Mouse (Mus musculus): Measurements from ENCODE around the gene Lactb. TPM values are rescaled to one million over a fixed set of nuclear protein-coding genes. Genes with fewer than 3 reads are reported as not detected.

Lactb gene
- polyA plus RNA-seq, 2 experiments, result 10.1 to 10.9 TPM

DNA sequence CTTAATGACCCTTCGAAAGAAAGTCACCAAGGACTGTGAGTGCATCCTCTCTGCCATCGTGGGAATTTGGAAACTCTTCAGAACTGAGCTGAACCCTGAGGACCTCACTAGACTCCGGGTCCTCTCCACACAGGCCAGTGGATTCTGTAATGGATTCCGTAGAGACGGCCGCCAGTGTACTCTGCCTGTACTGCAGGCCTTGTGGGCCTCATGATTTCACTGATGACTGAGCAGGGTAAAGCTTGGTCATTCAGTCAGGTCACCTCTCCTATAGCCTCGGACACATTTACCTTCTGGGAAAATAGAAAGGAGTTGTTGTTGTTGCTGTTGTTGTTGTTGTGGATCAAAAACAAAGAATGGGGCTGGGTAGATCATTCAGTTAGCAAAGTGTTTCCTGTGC lies 6.8 kb upstream of the Lactb start:
- no peaks in the 10 kb centered on the region for H3K36me3 ChIP-seq (ENCODE audit: control insufficient read depth, insufficient read depth, low read length)
- no peak overlapping the region for H3K27ac ChIP-seq (replicated peaks; ENCODE audit: low read depth, low read length)
- ATAC-seq (ENCODE audit: low FRiP score, low read depth), result no peak
- no peaks in the 10 kb centered on the region for H3K27me3 ChIP-seq (ENCODE audit: control insufficient read depth, insufficient read depth, low read length)
- H3K4me2 ChIP-seq (replicated peaks; ENCODE audit: low read depth, low read length, severe bottlenecking), result no peak overlapping the region
- H3K9me3 ChIP-seq (ENCODE audit: control insufficient read depth, low read length), result no peaks in the 10 kb centered on the region
- no peak for TF ChIP-seq POLR2A (IDR thresholded peaks at IDR 0.05; ENCODE audit: borderline replicate concordance, extremely low read depth, insufficient read depth, insufficient read length)
- no peak overlapping the region for H3K4me3 ChIP-seq (replicated peaks; ENCODE audit: low read length)
- DNase-seq (ENCODE audit: low spot score), result no peak
- peaks cover 3% of the 10 kb centered on the region; the same call in 1 of the 2 replicates for H3K4me1 ChIP-seq (ENCODE audit: control insufficient read depth, insufficient read depth, low read length)
- 85% methylated on average over 7 of the region's 7 CpGs for WGBS
- no peak overlapping the region for H3K9ac ChIP-seq (ENCODE audit: low read depth, low read length, severe bottlenecking)

DNA sequence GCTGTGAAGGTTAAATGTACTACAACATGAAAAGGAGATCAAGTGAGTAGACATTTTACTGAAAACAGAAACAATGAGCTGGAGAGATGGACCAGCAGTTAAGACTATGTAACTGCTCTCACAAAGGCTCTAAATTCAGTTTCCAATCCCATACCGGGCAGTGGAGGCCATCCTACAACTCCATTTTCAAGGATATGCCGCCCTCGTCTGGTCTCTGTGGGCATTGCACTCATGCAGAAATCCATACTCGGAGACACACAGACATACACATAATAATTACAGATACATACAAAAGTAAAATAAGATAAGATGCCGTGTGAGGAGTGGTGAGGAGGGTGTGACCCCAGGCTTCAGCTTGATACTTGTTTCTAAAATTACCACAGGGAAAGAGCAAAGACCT lies 5.2 kb upstream of the Lactb start:
- H3K9me3 ChIP-seq (ENCODE audit: control insufficient read depth, low read length), result no peaks in the 10 kb centered on the region
- H3K4me2 ChIP-seq (replicated peaks; ENCODE audit: low read depth, low read length, severe bottlenecking), result no peak overlapping the region
- 14% methylated on average over 5 of the region's 5 CpGs for WGBS
- H3K27me3 ChIP-seq (ENCODE audit: control insufficient read depth, insufficient read depth, low read length), result no peaks in the 10 kb centered on the region
- H3K4me1 ChIP-seq (ENCODE audit: control insufficient read depth, insufficient read depth, low read length), result no peaks in the 10 kb centered on the region
- peak; percentile 53 for DNase-seq (ENCODE audit: low spot score)
- no peak overlapping the region for H3K9ac ChIP-seq (ENCODE audit: low read depth, low read length, severe bottlenecking)
- no peak for TF ChIP-seq POLR2A (IDR thresholded peaks at IDR 0.05; ENCODE audit: borderline replicate concordance, extremely low read depth, insufficient read depth, insufficient read length)
- no peaks in the 10 kb centered on the region for H3K36me3 ChIP-seq (ENCODE audit: control insufficient read depth, insufficient read depth, low read length)
- no peak overlapping the region for H3K4me3 ChIP-seq (replicated peaks; ENCODE audit: low read length)
- ATAC-seq (ENCODE audit: low FRiP score, low read depth), result no peak
- no peak overlapping the region for H3K27ac ChIP-seq (replicated peaks; ENCODE audit: low read depth, low read length)

DNA sequence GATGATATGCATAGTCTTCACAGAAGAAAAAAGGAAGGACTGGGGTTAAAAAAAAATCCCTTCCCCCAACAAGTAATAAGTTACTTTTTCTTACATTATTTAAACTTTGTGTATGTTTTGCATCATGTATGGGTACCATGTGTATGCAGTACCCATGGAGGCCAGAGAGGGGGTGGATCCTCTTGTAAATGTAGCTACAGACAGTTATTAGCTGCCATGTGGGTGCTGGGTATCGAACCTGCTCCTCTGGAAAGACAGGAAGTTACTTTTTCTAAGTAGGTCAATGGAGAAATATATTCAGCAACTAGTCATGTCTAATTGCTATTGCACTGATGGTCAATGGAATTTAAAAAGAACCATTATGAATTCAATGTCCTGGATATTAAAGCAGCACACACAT lies 3.2 kb upstream of the Lactb start:
- Histone ChIP-seq H3K4me1 (ENCODE audit: control insufficient read depth, insufficient read depth, low read length) (0 out of 2 replicates have a peak, but pooled peaks cover 2% of the 10 kb centered on the region), H3K4me3 (replicated peaks; ENCODE audit: low read length) (no peak overlapping the region), H3K9me3 (ENCODE audit: control insufficient read depth, low read length) (no peaks in the 10 kb centered on the region), H3K27me3 (ENCODE audit: control insufficient read depth, insufficient read depth, low read length) (no peaks in the 10 kb centered on the region), H3K4me2 (replicated peaks; ENCODE audit: low read depth, low read length, severe bottlenecking) (no peak overlapping the region), H3K9ac (ENCODE audit: low read depth, low read length, severe bottlenecking) (no peak overlapping the region), H3K27ac (replicated peaks; ENCODE audit: low read depth, low read length) (no peak overlapping the region), H3K36me3 (ENCODE audit: control insufficient read depth, insufficient read depth, low read length) (no peaks in the 10 kb centered on the region)
- 73% methylated on average over 1 of the region's 1 CpGs for WGBS
- TF ChIP-seq POLR2A (IDR thresholded peaks at IDR 0.05; ENCODE audit: borderline replicate concordance, extremely low read depth, insufficient read depth, insufficient read length), result no peak
- DNase-seq (ENCODE audit: low spot score) (no peak), ATAC-seq (ENCODE audit: low FRiP score, low read depth) (no peak)

DNA sequence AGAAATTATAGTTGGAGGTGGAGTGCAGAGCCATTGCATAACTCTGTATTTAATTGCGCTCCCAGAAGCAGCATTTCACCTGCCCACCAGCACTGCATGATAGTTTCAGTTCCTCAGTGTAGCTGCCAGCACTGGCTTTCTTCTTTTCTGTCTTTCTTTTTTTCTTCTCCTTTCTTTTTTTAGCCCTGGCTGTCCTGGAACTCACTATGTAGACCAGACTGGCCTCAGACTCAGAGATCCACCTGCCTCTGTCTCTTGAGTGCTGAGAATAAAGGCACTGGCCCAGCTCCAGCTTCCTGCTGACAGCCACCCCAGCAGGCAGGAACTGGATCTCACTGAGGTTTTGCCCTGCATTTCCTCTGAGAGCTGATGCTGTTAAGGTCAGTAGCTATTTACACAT lies 2.7 kb upstream of the Lactb start:
- Histone ChIP-seq H3K9ac (ENCODE audit: low read depth, low read length, severe bottlenecking) (no peak overlapping the region), H3K9me3 (ENCODE audit: control insufficient read depth, low read length) (no peaks in the 10 kb centered on the region), H3K36me3 (ENCODE audit: control insufficient read depth, insufficient read depth, low read length) (no peaks in the 10 kb centered on the region), H3K27ac (replicated peaks; ENCODE audit: low read depth, low read length) (no peak overlapping the region), H3K4me1 (ENCODE audit: control insufficient read depth, insufficient read depth, low read length) (0 out of 2 replicates have a peak, but pooled peaks cover 2% of the 10 kb centered on the region), H3K4me3 (replicated peaks; ENCODE audit: low read length) (no peak overlapping the region), H3K4me2 (replicated peaks; ENCODE audit: low read depth, low read length, severe bottlenecking) (no peak overlapping the region), H3K27me3 (ENCODE audit: control insufficient read depth, insufficient read depth, low read length) (no peaks in the 10 kb centered on the region)
- no peak for ATAC-seq (ENCODE audit: low FRiP score, low read depth)
- no peak for TF ChIP-seq POLR2A (IDR thresholded peaks at IDR 0.05; ENCODE audit: borderline replicate concordance, extremely low read depth, insufficient read depth, insufficient read length)
- no peak for DNase-seq (ENCODE audit: low spot score)
- WGBS, result 81% methylated on average over 1 of the region's 1 CpGs

DNA sequence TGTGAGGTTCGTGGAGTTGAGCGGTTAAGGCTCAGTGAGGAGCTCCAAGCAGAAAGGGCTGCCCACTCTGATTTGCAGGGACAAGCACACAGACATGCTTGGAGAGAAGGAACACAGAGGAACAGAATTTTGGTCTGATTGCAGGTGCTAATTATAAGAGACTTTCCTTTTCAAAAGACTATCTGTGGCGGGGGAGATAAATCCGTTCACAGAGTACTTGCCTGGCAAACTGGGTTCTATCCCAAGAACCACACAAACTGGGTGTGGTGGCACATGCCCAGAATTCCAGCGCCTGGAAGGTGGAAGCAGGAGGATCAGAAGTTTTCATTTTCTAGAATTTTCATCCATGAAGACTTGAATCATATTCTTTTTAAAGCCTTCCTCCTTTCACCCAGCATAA lies 1.8 kb upstream of the Lactb start:
- Histone ChIP-seq H3K9me3 (ENCODE audit: control insufficient read depth, low read length) (no peaks in the 10 kb centered on the region), H3K4me3 (replicated peaks; ENCODE audit: low read length) (no peak overlapping the region), H3K27ac (replicated peaks; ENCODE audit: low read depth, low read length) (no peak overlapping the region), H3K36me3 (ENCODE audit: control insufficient read depth, insufficient read depth, low read length) (no peaks in the 10 kb centered on the region), H3K4me2 (replicated peaks; ENCODE audit: low read depth, low read length, severe bottlenecking) (no peak overlapping the region), H3K9ac (ENCODE audit: low read depth, low read length, severe bottlenecking) (no peak overlapping the region), H3K27me3 (ENCODE audit: control insufficient read depth, insufficient read depth, low read length) (no peaks in the 10 kb centered on the region), H3K4me1 (ENCODE audit: control insufficient read depth, insufficient read depth, low read length) (0 out of 2 replicates have a peak, but pooled peaks cover 2% of the 10 kb centered on the region)
- WGBS, result 76% methylated on average over 5 of the region's 5 CpGs
- ATAC-seq (ENCODE audit: low FRiP score, low read depth) (no peak), DNase-seq (ENCODE audit: low spot score) (no peak)
- TF ChIP-seq POLR2A (IDR thresholded peaks at IDR 0.05; ENCODE audit: borderline replicate concordance, extremely low read depth, insufficient read depth, insufficient read length), result no peak
